14 mouse cellular contexts compared by ENCODE assay signal in genomic region chr7:81367946-81368345, GRCm38 (mm10).
"Had no signal": no experiment of that assay in that cellular context is flagged by ENCODE, and none has a peak within 500 bp of the region (broad histone marks: within the 10 kb centered on the region; RNA-seq: fewer than 3 reads in every experiment).

No protein-coding gene starts in this region.

- H3K4me1 ChIP-seq: kidney, embryonic 15.5 days had no signal

- H3K36me3 ChIP-seq: kidney, embryonic 15.5 days; limb, embryonic 15.5 days; midbrain, embryonic 12.5 days; neural tube, embryonic 15.5 days had no signal

- H3K4me3 ChIP-seq: kidney, embryonic 15.5 days; limb, embryonic 15.5 days; midbrain, embryonic 12.5 days; myocyte; neural tube, embryonic 15.5 days had no signal

- DNase-seq: kidney, adult 11 months; kidney, postnatal 25 days; lung, adult 18-20 months; right cerebral cortex, adult 18-20 months; right cerebral cortex, postnatal 25 days; spleen, adult 18-20 months; thymus, adult 18-20 months; thymus, postnatal 14 days had no signal

- H3K27me3 ChIP-seq: neural tube, embryonic 15.5 days had no signal

- H3K27ac ChIP-seq: kidney, embryonic 15.5 days; limb, embryonic 15.5 days; liver, embryonic 14.5 days; midbrain, embryonic 12.5 days; neural tube, embryonic 15.5 days had no signal

- H3K9me3 ChIP-seq: kidney, embryonic 15.5 days; limb, embryonic 15.5 days; midbrain, embryonic 12.5 days; neural tube, embryonic 15.5 days had no signal

- H3K9ac ChIP-seq: kidney, embryonic 15.5 days; limb, embryonic 15.5 days; liver, embryonic 14.5 days; midbrain, embryonic 12.5 days; neural tube, embryonic 15.5 days had no signal

- H3K4me2 ChIP-seq: kidney, embryonic 15.5 days; limb, embryonic 15.5 days; midbrain, embryonic 12.5 days; neural tube, embryonic 15.5 days had no signal
